11 mouse cellular contexts compared by ENCODE assay signal in genomic region chr7:135609655-135610054, GRCm38 (mm10).
DNase-seq lines count a peak whose midpoint lies in the region; ATAC-seq and TF ChIP-seq lines count a peak whose summit lies in the region.
"Had no signal": no experiment of that assay in that cellular context is flagged by ENCODE, and none has a peak within 500 bp of the region (broad histone marks: within the 10 kb centered on the region; RNA-seq: fewer than 3 reads in every experiment).

No protein-coding gene starts in this region.

- TF ChIP-seq EP300 in heart, postnatal 0 days (IDR thresholded peaks at IDR 0.05; ENCODE audit: low read depth): no peak

- TF ChIP-seq POLR2A in liver, adult 2 months (IDR thresholded peaks at IDR 0.05; ENCODE audit: extremely low read depth, insufficient read depth, low read length): no peak

- H3K9me3 ChIP-seq in embryonic facial prominence, embryonic 13.5 days: no peaks in the 10 kb centered on the region
- no peaks in the 10 kb centered on the region for H3K9me3 ChIP-seq in embryonic facial prominence, embryonic 10.5 days
- no peaks in the 10 kb centered on the region for H3K9me3 ChIP-seq in liver, embryonic 11.5 days (ENCODE audit: control insufficient read depth, low read length)
- no peaks in the 10 kb centered on the region for H3K9me3 ChIP-seq in heart, postnatal 0 days (replicated peaks; ENCODE audit: control insufficient read depth, low read length)
- no peaks in the 10 kb centered on the region for H3K9me3 ChIP-seq in midbrain, embryonic 16.5 days (replicated peaks; ENCODE audit: control insufficient read depth, low read length, poor library complexity, severe bottlenecking)
- H3K9me3 ChIP-seq: embryonic facial prominence, embryonic 12.5 days had no signal

- 0 out of 2 replicates have a peak overlapping the region, but pooled peaks have one; percentile 6 for H3K9ac ChIP-seq in embryonic facial prominence, embryonic 13.5 days
- peak overlapping the region; percentile 53 for H3K9ac ChIP-seq in liver, adult 2 months (ENCODE audit: low read depth, low read length)
- no peak overlapping the region for H3K9ac ChIP-seq in liver, embryonic 11.5 days (ENCODE audit: low read depth, low read length)
- H3K9ac ChIP-seq in heart, postnatal 0 days (replicated peaks; ENCODE audit: low read depth, low read length): no peak overlapping the region
- no peak overlapping the region for H3K9ac ChIP-seq in midbrain, embryonic 16.5 days (ENCODE audit: low read depth, low read length)
- H3K9ac ChIP-seq: embryonic facial prominence, embryonic 12.5 days had no signal

- no peak overlapping the region for H3K4me2 ChIP-seq in embryonic facial prominence, embryonic 13.5 days
- no peak overlapping the region for H3K4me2 ChIP-seq in liver, embryonic 11.5 days
- peak overlapping the region; percentile 15; the same call in 1 of the 2 replicates for H3K4me2 ChIP-seq in heart, postnatal 0 days (ENCODE audit: low read depth, low read length)
- no peak overlapping the region for H3K4me2 ChIP-seq in midbrain, embryonic 16.5 days (ENCODE audit: low read length)
- H3K4me2 ChIP-seq: embryonic facial prominence, embryonic 12.5 days had no signal

- no peak for ATAC-seq in embryonic facial prominence, embryonic 13.5 days (ENCODE audit: insufficient number of reproducible peaks, insufficient read depth, low FRiP score, low TSS enrichment, low read depth)
- no peak for ATAC-seq in liver, embryonic 11.5 days (replicated peaks; ENCODE audit: low FRiP score)
- ATAC-seq in heart, postnatal 0 days (ENCODE audit: insufficient read depth, low read depth): 0 out of 2 replicates have a peak, but pooled peaks have one; percentile 19
- ATAC-seq in midbrain, embryonic 16.5 days: peak; percentile 26; the same call in 1 of the 2 replicates

- 35% methylated on average over 7 of the region's 7 CpGs for WGBS in embryonic facial prominence, embryonic 13.5 days
- WGBS in embryonic facial prominence, embryonic 10.5 days: 79% methylated on average over 7 of the region's 7 CpGs
- 13% methylated on average over 7 of the region's 7 CpGs for WGBS in liver, adult 2 months
- WGBS in liver, embryonic 11.5 days: 64% methylated on average over 7 of the region's 7 CpGs
- WGBS in heart, postnatal 0 days: 14% methylated on average over 7 of the region's 7 CpGs
- 43% methylated on average over 7 of the region's 7 CpGs for WGBS in midbrain, embryonic 16.5 days

- peaks cover 19% of the 10 kb centered on the region for H3K4me1 ChIP-seq in embryonic facial prominence, embryonic 13.5 days
- peaks cover 27% of the 10 kb centered on the region for H3K4me1 ChIP-seq in embryonic facial prominence, embryonic 10.5 days
- H3K4me1 ChIP-seq in liver, adult 2 months (ENCODE audit: control insufficient read depth, insufficient read depth, low read length): peaks cover 18% of the 10 kb centered on the region
- H3K4me1 ChIP-seq in liver, embryonic 11.5 days (replicated peaks; ENCODE audit: control insufficient read depth, insufficient read depth, low read length): peaks cover 27% of the 10 kb centered on the region
- peaks cover 22% of the 10 kb centered on the region; the same call in 1 of the 2 replicates for H3K4me1 ChIP-seq in heart, postnatal 0 days (ENCODE audit: control insufficient read depth, insufficient read depth)
- H3K4me1 ChIP-seq in midbrain, embryonic 16.5 days (ENCODE audit: control insufficient read depth, insufficient read depth, low read length): peaks cover 19% of the 10 kb centered on the region

- no peaks in the 10 kb centered on the region for H3K79me2 ChIP-seq in liver, adult 2 months (ENCODE audit: control insufficient read depth, insufficient read depth, low read length)

- no peak overlapping the region for H3K27ac ChIP-seq in embryonic facial prominence, embryonic 13.5 days
- no peak overlapping the region for H3K27ac ChIP-seq in embryonic facial prominence, embryonic 10.5 days (replicated peaks)
- H3K27ac ChIP-seq in liver, adult 2 months (replicated peaks; ENCODE audit: insufficient read depth, low read depth, low read length): peak overlapping the region; percentile 88
- H3K27ac ChIP-seq in liver, embryonic 11.5 days (ENCODE audit: low read depth, low read length): no peak overlapping the region
- peak overlapping the region; percentile 56 for H3K27ac ChIP-seq in heart, postnatal 0 days (ENCODE audit: low read depth)
- H3K27ac ChIP-seq in midbrain, embryonic 16.5 days (ENCODE audit: low read length): peak overlapping the region; percentile 0
- H3K27ac ChIP-seq: macrophage had no signal

- no peak overlapping the region for H3K4me3 ChIP-seq in embryonic facial prominence, embryonic 13.5 days
- H3K4me3 ChIP-seq in embryonic facial prominence, embryonic 10.5 days: no peak overlapping the region
- peak overlapping the region; percentile 15; the same call in 1 of the 2 replicates for H3K4me3 ChIP-seq in liver, adult 2 months (ENCODE audit: insufficient read depth, low read depth, low read length)
- no peak overlapping the region for H3K4me3 ChIP-seq in liver, embryonic 11.5 days (ENCODE audit: low read depth, low read length)
- H3K4me3 ChIP-seq in heart, postnatal 0 days (ENCODE audit: low read depth, low read length): no peak overlapping the region
- no peak overlapping the region for H3K4me3 ChIP-seq in midbrain, embryonic 16.5 days (ENCODE audit: low read depth, low read length)
- H3K4me3 ChIP-seq: embryonic facial prominence, embryonic 12.5 days had no signal

- H3K36me3 ChIP-seq in embryonic facial prominence, embryonic 13.5 days: no peaks in the 10 kb centered on the region
- H3K36me3 ChIP-seq in embryonic facial prominence, embryonic 10.5 days (replicated peaks): no peaks in the 10 kb centered on the region
- no peaks in the 10 kb centered on the region for H3K36me3 ChIP-seq in liver, adult 2 months (ENCODE audit: control insufficient read depth, insufficient read depth, low read length)
- H3K36me3 ChIP-seq in liver, embryonic 11.5 days (ENCODE audit: control insufficient read depth, insufficient read depth, low read length): no peaks in the 10 kb centered on the region
- H3K36me3 ChIP-seq in heart, postnatal 0 days (replicated peaks; ENCODE audit: control insufficient read depth, insufficient read depth, low read length): no peaks in the 10 kb centered on the region
- H3K36me3 ChIP-seq in midbrain, embryonic 16.5 days (ENCODE audit: control insufficient read depth, insufficient read depth, low read length): no peaks in the 10 kb centered on the region
- H3K36me3 ChIP-seq: embryonic facial prominence, embryonic 12.5 days had no signal

- TF ChIP-seq CTCF in liver, adult 2 months (IDR thresholded peaks at IDR 0.05; ENCODE audit: low read depth, low read length): no peak
- TF ChIP-seq CTCF in heart, postnatal 0 days (IDR thresholded peaks at IDR 0.05; ENCODE audit: low read depth): no peak

- DNase-seq in embryonic facial prominence, embryonic 10.5 days (ENCODE audit: low spot score): no peak
- DNase-seq in liver, adult 2 months (ENCODE audit: extremely low read depth, low read depth, low spot score): peak; percentile 51
- no peak for DNase-seq in liver, embryonic 11.5 days (ENCODE audit: low spot score)
- DNase-seq in heart, postnatal 0 days (ENCODE audit: low spot score): peak; percentile 36
- DNase-seq in adrenal gland, postnatal 14 days: no peak
- DNase-seq in left cerebral cortex, adult 9 months (ENCODE audit: low spot score in 2 of 2): no peak
- DNase-seq: gastrocnemius, postnatal 25 days had no signal

- peaks cover 6% of the 10 kb centered on the region; the same call in 1 of the 2 replicates for H3K27me3 ChIP-seq in embryonic facial prominence, embryonic 13.5 days
- H3K27me3 ChIP-seq in embryonic facial prominence, embryonic 10.5 days (replicated peaks; ENCODE audit: low read depth, poor library complexity, severe bottlenecking): peaks cover 15% of the 10 kb centered on the region
- H3K27me3 ChIP-seq in liver, adult 2 months (ENCODE audit: control insufficient read depth, insufficient read depth, low read length): no peaks in the 10 kb centered on the region
- no peaks in the 10 kb centered on the region for H3K27me3 ChIP-seq in liver, embryonic 11.5 days (replicated peaks; ENCODE audit: control insufficient read depth, insufficient read depth, low read length)
- H3K27me3 ChIP-seq in heart, postnatal 0 days (ENCODE audit: control insufficient read depth, insufficient read depth, low read length): no peaks in the 10 kb centered on the region
- no peaks in the 10 kb centered on the region for H3K27me3 ChIP-seq in midbrain, embryonic 16.5 days (ENCODE audit: control insufficient read depth, insufficient read depth, low read depth, low read length)
- H3K27me3 ChIP-seq: embryonic facial prominence, embryonic 12.5 days had no signal

Comparison
In these comparisons a context has a peak if more than half of its experiments do, and no peak if none do; other contexts are left out.
1. H3K27ac ChIP-seq: peak in liver, adult 2 months (single experiment), heart, postnatal 0 days (single experiment) and midbrain, embryonic 16.5 days (single experiment); none in embryonic facial prominence, embryonic 13.5 days (single experiment), embryonic facial prominence, embryonic 10.5 days (single experiment) and liver, embryonic 11.5 days (single experiment).
2. H3K9ac ChIP-seq: peak in embryonic facial prominence, embryonic 13.5 days (single experiment) and liver, adult 2 months (single experiment); none in liver, embryonic 11.5 days (single experiment), heart, postnatal 0 days (single experiment) and midbrain, embryonic 16.5 days (single experiment).
3. DNase-seq: peak in liver, adult 2 months (single experiment) and heart, postnatal 0 days (single experiment); none in embryonic facial prominence, embryonic 10.5 days (single experiment), liver, embryonic 11.5 days (single experiment), adrenal gland, postnatal 14 days (single experiment) and left cerebral cortex, adult 9 months (0 of 2).
4. ATAC-seq: peak in heart, postnatal 0 days (single experiment) and midbrain, embryonic 16.5 days (single experiment); none in embryonic facial prominence, embryonic 13.5 days (single experiment) and liver, embryonic 11.5 days (single experiment).